Mouse (Mus musculus) embryonic fibroblast, embryonic 13.5 days (primary cell): ENCODE measurements around the gene Rtraf. TPM values are rescaled to one million over a fixed set of nuclear protein-coding genes. Genes with fewer than 3 reads are reported as not detected.

Source experiments
- H3K27ac ChIP-seq: 2 replicates; pipeline ENCODE4 v1.5.1; 2012; ENCODE audit warnings: low read length, control low read depth, inconsistent platforms; ENCODE audit not compliant: insufficient read depth
- H3K4me1 ChIP-seq: 2 replicates; pipeline ENCODE4 v1.6.1; 2011; ENCODE audit warnings: low read length; ENCODE audit not compliant: control insufficient read depth, insufficient read depth
- H3K4me3 ChIP-seq: 2 replicates; pipeline ENCODE4 v1.5.1; 2011; ENCODE audit warnings: mild to moderate bottlenecking, control low read depth, low read length; ENCODE audit not compliant: insufficient read depth
- CTCF ChIP-seq: IDR thresholded peaks from 2 replicates; pipeline ENCODE4 v1.5.1; 2011; ENCODE audit warnings: mild to moderate bottlenecking, control low read depth, low read length, moderate library complexity, borderline replicate concordance; ENCODE audit not compliant: insufficient read depth
- POLR2A ChIP-seq: IDR thresholded peaks from 2 replicates; pipeline ENCODE4 v1.6.1; 2011; ENCODE audit warnings: low read depth, mild to moderate bottlenecking, control low read depth, low read length, moderate library complexity
- polyA plus RNA-seq: library from polyadenylated mRNA; stranded (reverse); fragments of >200 nt; gene quantifications from 2 replicates; pipeline ENCODE4 v1.2.4, GENCODE M21; 2011; ENCODE audit warnings: low read depth; ENCODE audit not compliant: missing spikeins, insufficient read length

Rtraf gene
- polyA plus RNA-seq, 1 experiment: 164 TPM

DNA sequence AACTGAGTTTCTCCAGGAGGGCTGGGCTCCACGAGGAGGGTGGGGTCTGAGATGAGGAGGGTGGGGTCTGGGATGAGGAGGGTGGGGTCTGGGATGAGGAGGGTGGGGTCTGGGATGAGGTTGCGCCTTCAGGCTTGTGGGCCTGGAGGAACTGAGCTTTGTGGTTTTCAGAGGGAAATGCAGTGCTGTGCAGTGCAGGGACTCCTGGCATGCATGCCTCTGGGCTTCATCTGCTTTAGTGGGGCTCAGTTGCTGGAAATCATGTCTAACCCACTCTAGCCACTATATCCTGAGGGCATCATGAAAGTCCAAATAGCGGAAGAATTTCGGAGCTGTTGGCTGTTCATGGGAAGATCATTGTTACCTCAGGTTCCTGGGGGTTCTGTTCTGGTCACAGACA, 20.4 kb downstream of the Rtraf start:
- Histone ChIP-seq H3K27ac (no peak overlapping the region), H3K4me1 (no peaks in the 10 kb centered on the region)
- TF ChIP-seq POLR2A: no peak
- no peak for TF ChIP-seq CTCF

DNA sequence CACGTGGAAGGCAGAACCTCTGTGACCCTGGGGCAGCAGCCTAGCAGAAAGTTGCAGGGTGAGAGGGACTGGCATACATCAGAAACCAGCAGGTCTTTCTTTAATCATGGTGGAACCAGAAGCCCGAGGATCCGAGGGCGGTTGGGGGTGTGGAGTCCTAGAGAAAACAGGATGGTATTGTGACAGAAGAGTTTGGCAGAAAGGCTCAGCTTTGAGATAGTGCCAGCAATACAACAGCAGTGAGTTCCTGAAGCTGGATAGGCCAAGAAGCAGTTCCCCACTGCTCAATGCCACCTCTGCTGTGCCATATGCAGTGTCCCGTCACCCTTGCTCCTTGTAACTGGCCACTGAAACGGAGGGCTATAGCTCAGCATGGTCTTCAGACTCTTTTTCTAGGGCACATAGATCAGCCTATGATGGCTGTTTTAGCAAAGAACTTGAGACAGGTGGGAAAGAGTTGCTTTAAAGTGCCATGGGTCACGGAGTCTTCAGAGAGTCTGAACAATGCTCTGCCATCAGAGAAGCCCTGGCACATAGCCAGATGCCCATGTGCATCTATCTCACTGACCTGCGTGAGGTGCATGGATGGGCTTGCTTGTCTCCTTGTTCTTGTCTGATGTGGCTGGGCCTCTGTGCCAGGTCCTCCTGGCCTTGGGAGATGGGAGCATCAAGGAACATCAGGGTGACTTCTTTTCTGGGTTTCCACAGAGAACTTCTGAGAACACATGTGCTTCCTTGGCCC, 22.0 kb downstream of the Rtraf start:
- Histone ChIP-seq H3K4me3 (no peak overlapping the region), H3K4me1 (no peaks in the 10 kb centered on the region), H3K27ac (no peak overlapping the region)
- TF ChIP-seq POLR2A (no peak), CTCF (no peak)

More for the DNA sequence above, 20.4 kb downstream of the Rtraf start:
- no peak overlapping the region for H3K4me3 ChIP-seq

DNA sequence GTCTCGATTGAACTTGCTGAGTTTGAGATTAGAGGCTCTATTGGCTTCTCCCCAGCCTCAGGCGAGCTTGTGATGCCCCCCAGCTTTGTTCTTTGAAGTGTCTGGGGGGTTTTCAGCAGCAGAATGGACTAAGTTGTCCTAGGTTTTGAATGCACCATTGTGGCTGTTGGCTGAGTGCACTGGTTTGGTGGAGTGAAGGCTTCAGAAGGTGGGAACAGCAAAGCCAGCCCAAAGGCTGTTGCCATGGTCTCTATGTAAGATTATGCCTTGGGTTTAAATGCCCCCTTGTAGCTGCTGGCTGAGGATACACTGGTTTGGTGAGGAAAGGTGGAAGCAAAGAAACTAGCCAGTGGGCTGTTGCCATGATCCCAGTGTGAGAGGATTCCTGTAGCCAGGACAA, 23.1 kb downstream of the Rtraf start:
- H3K4me1 ChIP-seq: no peaks in the 10 kb centered on the region

DNA sequence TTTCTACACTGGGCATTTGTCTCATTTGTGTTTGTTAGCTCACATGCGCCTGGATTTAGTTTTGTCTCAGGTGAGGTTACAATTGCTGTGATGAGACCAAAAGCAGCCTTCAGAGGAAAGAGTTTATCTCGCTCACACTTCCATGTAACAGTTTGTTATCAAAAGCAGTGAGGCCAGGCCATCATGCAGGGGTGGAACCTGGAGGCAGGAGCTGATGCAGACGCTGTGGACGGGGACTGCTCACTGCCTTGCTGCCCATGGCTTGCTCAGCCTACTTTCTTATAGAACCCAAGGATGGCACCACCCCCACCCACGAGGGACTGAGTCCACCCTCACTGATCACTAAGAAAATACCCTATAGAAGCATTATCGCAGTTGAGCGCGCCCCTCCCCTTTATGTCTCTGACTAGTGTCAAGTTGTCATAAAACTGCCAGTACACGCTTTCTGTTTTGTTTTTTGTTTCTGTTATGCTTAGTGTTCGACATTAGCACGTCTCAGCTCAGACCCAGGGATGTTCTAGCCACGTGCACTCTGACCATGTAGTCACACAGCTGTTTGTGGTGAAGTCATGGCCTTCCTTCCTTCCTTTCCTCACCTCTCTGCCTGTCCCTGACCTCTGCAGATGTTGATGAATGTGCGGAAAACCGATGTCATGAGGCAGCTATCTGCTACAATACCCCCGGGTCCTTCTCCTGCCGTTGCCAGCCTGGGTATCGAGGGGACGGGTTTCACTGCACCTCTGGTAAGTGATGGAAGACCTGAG, 26.9 kb downstream of the Rtraf start:
- Histone ChIP-seq H3K27ac (no peak overlapping the region), H3K4me1 (no peaks in the 10 kb centered on the region), H3K4me3 (no peak overlapping the region)
- TF ChIP-seq CTCF: no peak
- TF ChIP-seq POLR2A: no peak

More for the DNA sequence above, 23.1 kb downstream of the Rtraf start:
- no peak overlapping the region for H3K27ac ChIP-seq
- TF ChIP-seq POLR2A: no peak
- TF ChIP-seq CTCF: no peak
- H3K4me3 ChIP-seq: no peak overlapping the region

GRCm38 (mm10) chr14:19794881-19795280, 28.7 kb downstream of the Rtraf start:
- no peak overlapping the region for H3K4me3 ChIP-seq
- TF ChIP-seq CTCF (no peak), POLR2A (no peak)
- H3K27ac ChIP-seq: no peak overlapping the region
- H3K4me1 ChIP-seq: no peaks in the 10 kb centered on the region

DNA sequence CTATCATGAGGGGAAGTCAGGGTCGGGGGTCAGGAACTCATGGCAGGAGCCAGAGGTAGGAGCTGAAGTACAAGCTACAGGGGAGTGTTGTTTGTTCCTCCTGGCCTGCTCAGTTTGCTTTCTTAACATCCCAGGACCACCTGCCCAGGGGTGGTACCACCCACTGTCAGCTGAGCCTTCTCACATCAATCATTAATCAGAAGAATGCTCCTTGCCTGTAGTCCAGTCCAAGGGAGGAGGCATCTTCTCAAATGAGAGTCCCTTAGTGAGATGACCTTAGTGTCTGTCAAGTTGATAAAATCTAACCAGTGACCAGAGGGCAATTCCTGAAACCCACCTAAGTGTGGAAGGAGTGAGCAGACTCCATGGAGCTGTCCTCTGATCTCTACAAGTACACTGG, 35.2 kb downstream of the Rtraf start:
- TF ChIP-seq POLR2A: no peak
- H3K4me1 ChIP-seq: no peaks in the 10 kb centered on the region; the same call in 1 of the 2 replicates
- no peak overlapping the region for H3K4me3 ChIP-seq
- H3K27ac ChIP-seq: no peak overlapping the region

GRCm38 (mm10) chr14:19785797-19786588, 37.6 kb downstream of the Rtraf start:
- H3K4me1 ChIP-seq: no peaks in the 10 kb centered on the region; the same call in 1 of the 2 replicates
- H3K27ac ChIP-seq: peak overlapping the region; percentile 55
- TF ChIP-seq POLR2A (no peak), CTCF (no peak)
- H3K4me3 ChIP-seq: no peak overlapping the region

DNA sequence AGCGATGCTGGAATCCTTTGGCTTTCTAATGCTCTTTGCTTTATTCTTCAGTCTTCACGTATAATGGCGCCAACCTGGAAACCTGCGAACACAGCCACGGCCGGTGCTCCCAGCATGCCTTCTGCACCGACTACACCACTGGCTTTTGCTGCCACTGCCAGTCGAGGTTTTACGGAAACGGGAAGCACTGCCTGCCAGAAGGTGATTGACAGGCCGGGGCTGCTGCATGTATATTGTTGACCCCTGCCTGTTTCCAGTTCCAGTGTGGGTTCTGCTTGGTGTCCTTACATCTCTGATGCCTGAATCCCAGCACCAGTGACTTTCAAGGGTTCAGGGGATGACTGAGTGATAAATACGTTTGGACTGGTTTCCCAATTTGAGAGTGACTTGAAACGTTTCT, 45.7 kb downstream of the Rtraf start:
- Histone ChIP-seq H3K27ac (no peak overlapping the region), H3K4me3 (no peak overlapping the region)
- TF ChIP-seq POLR2A: no peak
- no peak for TF ChIP-seq CTCF

GRCm38 (mm10) chr14:19777365-19777764, 46.3 kb downstream of the Rtraf start:
- Histone ChIP-seq H3K27ac (no peak overlapping the region), H3K4me3 (no peak overlapping the region), H3K4me1 (no peaks in the 10 kb centered on the region)
- no peak for TF ChIP-seq POLR2A
- no peak for TF ChIP-seq CTCF

More for the DNA sequence above, 45.7 kb downstream of the Rtraf start:
- no peaks in the 10 kb centered on the region for H3K4me1 ChIP-seq

- H3K27ac ChIP-seq: no peak overlapping the region
- no peak overlapping the region for H3K4me3 ChIP-seq
- TF ChIP-seq CTCF (peak; percentile 76; the same call in 1 of the 2 replicates), POLR2A (no peak)
- no peaks in the 10 kb centered on the region for H3K4me1 ChIP-seq
Observed at GRCm38 (mm10) chr14:19776890-19777289, 46.7 kb downstream of the Rtraf start.
